In genomic region chr7:110258196-110258950, GRCm38 (mm10) we compare ENCODE assay signal across 15 mouse cellular contexts. TPM values are rescaled to one million over a fixed set of nuclear protein-coding genes. Genes with fewer than 3 reads are reported as not detected.
A peak's percentile ranks its signal among the peaks of the same experiment; 100 is the strongest.
DNase-seq lines count a peak whose midpoint lies in the region; ATAC-seq and TF ChIP-seq lines count a peak whose summit lies in the region.
"Had no signal": no experiment of that assay in that cellular context is flagged by ENCODE, and none has a peak within 500 bp of the region (broad histone marks: within the 10 kb centered on the region; RNA-seq: fewer than 3 reads in every experiment).

No protein-coding gene starts in this region.

- H3K9ac ChIP-seq in heart, adult 2 months (ENCODE audit: low read depth, low read length): no peak overlapping the region
- H3K9ac ChIP-seq in lung, postnatal 0 days (replicated peaks; ENCODE audit: low read depth): no peak overlapping the region
- H3K9ac ChIP-seq in kidney, embryonic 14.5 days (ENCODE audit: low read depth, low read length): no peak overlapping the region
- H3K9ac ChIP-seq in stomach, postnatal 0 days (ENCODE audit: low read length): no peak overlapping the region
- H3K9ac ChIP-seq: embryonic facial prominence, embryonic 12.5 days; limb, embryonic 12.5 days had no signal

- peak overlapping the region; percentile 21 for H3K27ac ChIP-seq in heart, adult 2 months
- peak overlapping the region; percentile 33; the same call in 1 of the 2 replicates for H3K27ac ChIP-seq in lung, postnatal 0 days (ENCODE audit: low read length)
- H3K27ac ChIP-seq in kidney, embryonic 14.5 days (ENCODE audit: low read depth, low read length): no peak overlapping the region
- peak overlapping the region; percentile 24; the same call in 1 of the 2 replicates for H3K27ac ChIP-seq in stomach, postnatal 0 days (replicated peaks)
- H3K27ac ChIP-seq: embryonic facial prominence, embryonic 12.5 days; limb, embryonic 12.5 days had no signal

- TF ChIP-seq POLR2A in heart, adult 2 months (IDR thresholded peaks at IDR 0.05; ENCODE audit: insufficient read depth, low read depth, low read length): no peak

- intact Hi-C loops in heart, adult 2 months (cut with DNase I): no loop called here
- intact Hi-C loops in heart, postnatal 10 days (cut with DNase I): no loop called here

- no peak overlapping the region for H3K4me3 ChIP-seq in heart, adult 2 months
- no peak overlapping the region for H3K4me3 ChIP-seq in lung, postnatal 0 days (ENCODE audit: low read depth, low read length)
- H3K4me3 ChIP-seq in kidney, embryonic 14.5 days (ENCODE audit: low read length): no peak overlapping the region
- no peak overlapping the region for H3K4me3 ChIP-seq in stomach, postnatal 0 days (ENCODE audit: low read depth, low read length)
- H3K4me3 ChIP-seq: embryonic facial prominence, embryonic 12.5 days; limb, embryonic 12.5 days had no signal

- no peak overlapping the region for H3K4me2 ChIP-seq in lung, postnatal 0 days (replicated peaks; ENCODE audit: low read depth, low read length)
- no peak overlapping the region for H3K4me2 ChIP-seq in kidney, embryonic 14.5 days (replicated peaks; ENCODE audit: low read depth, low read length)
- no peak overlapping the region for H3K4me2 ChIP-seq in stomach, postnatal 0 days (replicated peaks; ENCODE audit: low read depth)
- H3K4me2 ChIP-seq: embryonic facial prominence, embryonic 12.5 days; limb, embryonic 12.5 days had no signal

- H3K36me3 ChIP-seq in heart, adult 2 months (ENCODE audit: control insufficient read depth, insufficient read depth, low read length): peaks cover 7% of the 10 kb centered on the region
- H3K36me3 ChIP-seq in lung, postnatal 0 days (ENCODE audit: insufficient read depth, low read length): no peaks in the 10 kb centered on the region
- peaks cover 4% of the 10 kb centered on the region; the same call in 1 of the 2 replicates for H3K36me3 ChIP-seq in kidney, embryonic 14.5 days (ENCODE audit: control insufficient read depth, insufficient read depth, low read length)
- no peaks in the 10 kb centered on the region for H3K36me3 ChIP-seq in stomach, postnatal 0 days (ENCODE audit: control insufficient read depth, insufficient read depth, low read length)
- H3K36me3 ChIP-seq: embryonic facial prominence, embryonic 12.5 days had no signal

- H3K27me3 ChIP-seq in heart, adult 2 months (ENCODE audit: control insufficient read depth, insufficient read depth, low read length): no peaks in the 10 kb centered on the region
- H3K27me3 ChIP-seq in lung, postnatal 0 days (replicated peaks; ENCODE audit: insufficient read depth, low read length): no peaks in the 10 kb centered on the region
- H3K27me3 ChIP-seq in kidney, embryonic 14.5 days (ENCODE audit: control insufficient read depth, insufficient read depth, low read length): no peaks in the 10 kb centered on the region
- H3K27me3 ChIP-seq in stomach, postnatal 0 days (ENCODE audit: control insufficient read depth, insufficient read depth, low read length): no peaks in the 10 kb centered on the region
- H3K27me3 ChIP-seq: embryonic facial prominence, embryonic 12.5 days; limb, embryonic 12.5 days had no signal

- no peak for ATAC-seq in lung, postnatal 0 days
- ATAC-seq in kidney, embryonic 14.5 days (ENCODE audit: low FRiP score, low TSS enrichment): 0 out of 2 replicates have a peak, but pooled peaks have one; percentile 39
- ATAC-seq in stomach, postnatal 0 days (ENCODE audit: low FRiP score, low TSS enrichment): no peak
- ATAC-seq in erythroblast, adult 5-6 weeks (replicated peaks; ENCODE audit: low FRiP score, poor library complexity, severe bottlenecking): no peak

- peaks cover 15% of the 10 kb centered on the region for H3K4me1 ChIP-seq in heart, adult 2 months (ENCODE audit: control insufficient read depth, insufficient read depth, low read length)
- peaks cover 38% of the 10 kb centered on the region for H3K4me1 ChIP-seq in lung, postnatal 0 days (ENCODE audit: insufficient read depth, low read depth, low read length)
- H3K4me1 ChIP-seq in kidney, embryonic 14.5 days (ENCODE audit: control insufficient read depth, insufficient read depth, low read length): peaks cover 3% of the 10 kb centered on the region; the same call in 1 of the 2 replicates
- H3K4me1 ChIP-seq in stomach, postnatal 0 days (replicated peaks; ENCODE audit: control insufficient read depth, insufficient read depth): peaks cover 3% of the 10 kb centered on the region; the same call in 1 of the 2 replicates
- H3K4me1 ChIP-seq: limb, embryonic 12.5 days had no signal

- no peak for DNase-seq in heart, adult 2 months
- DNase-seq in heart, postnatal 10 days: no peak
- no peak for DNase-seq in lung, postnatal 0 days (ENCODE audit: low spot score)
- DNase-seq in lung, adult 18-20 months: no peak
- no peak for DNase-seq in stomach, postnatal 0 days (ENCODE audit: low spot score)
- DNase-seq in thymus, postnatal 10 days (ENCODE audit: low spot score in 2 of 2): no peak
- DNase-seq: cerebellum, adult 2 months; gastrocnemius, postnatal 14 days; midbrain, embryonic 14.5 days; right cerebral cortex, adult 18-20 months had no signal

- TF ChIP-seq EP300 in heart, adult 2 months (IDR thresholded peaks at IDR 0.05; ENCODE audit: insufficient read depth, low read depth, low read length): no peak
- TF ChIP-seq EP300 in lung, postnatal 0 days (IDR thresholded peaks at IDR 0.05): no peak
- TF ChIP-seq EP300 in stomach, postnatal 0 days (optimal IDR thresholded peaks at IDR 0.05): no peak

- no peaks in the 10 kb centered on the region for H3K9me3 ChIP-seq in lung, postnatal 0 days (ENCODE audit: low read length)
- H3K9me3 ChIP-seq in kidney, embryonic 14.5 days (ENCODE audit: control insufficient read depth, low read length): no peaks in the 10 kb centered on the region
- H3K9me3 ChIP-seq in stomach, postnatal 0 days (ENCODE audit: control insufficient read depth, low read length): no peaks in the 10 kb centered on the region
- H3K9me3 ChIP-seq: embryonic facial prominence, embryonic 12.5 days; G1E; limb, embryonic 12.5 days had no signal

- TF ChIP-seq CTCF in heart, adult 2 months (IDR thresholded peaks at IDR 0.05): no peak
- TF ChIP-seq CTCF in lung, postnatal 0 days (IDR thresholded peaks at IDR 0.05): no peak
- no peak for TF ChIP-seq CTCF in stomach, postnatal 0 days (IDR thresholded peaks at IDR 0.05; ENCODE audit: low read depth)

- H3K79me2 ChIP-seq in heart, adult 2 months (replicated peaks; ENCODE audit: control insufficient read depth, insufficient read depth, low read length): peaks cover 1% of the 10 kb centered on the region; the same call in 1 of the 2 replicates

- WGBS in heart, adult 2 months: 73% methylated on average over 11 of the region's 11 CpGs
- 66% methylated on average over 11 of the region's 11 CpGs for WGBS in lung, postnatal 0 days
- WGBS in kidney, embryonic 14.5 days: 58% methylated on average over 11 of the region's 11 CpGs
- 77% methylated on average over 11 of the region's 11 CpGs for WGBS in stomach, postnatal 0 days

RNA-seq across cellular contexts. Expression of gene Swap70, which starts 36.9 kb away (rescaled TPM):
- 10 to 100 TPM; 12.1 to 12.7 TPM for total RNA-seq in heart, adult 2 months (2021)
- polyA plus RNA-seq in heart, adult 2 months (2012; rRNA removed): 7.7 and 8.8 TPM in 2 replicates
- total RNA-seq in heart, postnatal 10 days (2021): 10 to 100 TPM; 19.8 to 21.5 TPM
- 38.4 and 38.9 TPM in 2 replicates for polyA plus RNA-seq in lung, postnatal 0 days (2015; fragmentation: Nextera tagmentation; extraction: Ambion mirVana)
- 15.7 and 30.3 TPM in 2 replicates for polyA plus RNA-seq in kidney, embryonic 14.5 days (2014; fragmentation: Nextera tagmentation; extraction: Ambion mirVana)
- 10.7 and 10.8 TPM in 2 replicates for polyA plus RNA-seq in stomach, postnatal 0 days (2015; fragmentation: Nextera tagmentation; extraction: Ambion mirVana)
- 3.1 and 5.6 TPM in 2 replicates for total RNA-seq in erythroblast, adult 5-6 weeks (2015; ENCODE audit: low replicate concordance)
- total RNA-seq in erythroblast, adult 5-6 weeks (2017; ENCODE audit: low replicate concordance): 5.3 and 11.2 TPM in 2 replicates
